Mouse (Mus musculus) 3T3-L1 (cell line): ENCODE measurements around the gene Ptprm.

ENCODE experiments used
- DNase-seq: peaks from one replicate; pipeline ENCODE4 v3.0.0-alpha.2; 2015; ENCODE audit warnings: low read depth, low spot score

Ptprm gene

GRCm38 (mm10) chr17:67354451-67355011, at the start of gene Ptprm:
Ptprm (minus strand) TSS chr17:67354457.
- DNase-seq = no peak

- DNase-seq = no peak
Measured at GRCm38 (mm10) chr17:67396205-67396604, 41.9 kb upstream of the Ptprm start.

GRCm38 (mm10) chr17:67390851-67391250, 36.6 kb upstream of the Ptprm start:
- DNase-seq = no peak

GRCm38 (mm10) chr17:67388171-67388570, 33.9 kb upstream of the Ptprm start:
- DNase-seq = no peak

GRCm38 (mm10) chr17:67385286-67385685, 31.0 kb upstream of the Ptprm start:
- no peak for DNase-seq

GRCm38 (mm10) chr17:67383635-67384034, 29.4 kb upstream of the Ptprm start:
- DNase-seq = no peak

GRCm38 (mm10) chr17:67381618-67382017, 27.4 kb upstream of the Ptprm start:
- no peak for DNase-seq

GRCm38 (mm10) chr17:67367866-67368265, 13.6 kb upstream of the Ptprm start:
- no peak for DNase-seq

GRCm38 (mm10) chr17:67364491-67364890, 10.2 kb upstream of the Ptprm start:
- DNase-seq = no peak

- no peak for DNase-seq
Measured at GRCm38 (mm10) chr17:67363377-67364070, 9.3 kb upstream of the Ptprm start.

- no peak for DNase-seq
Measured at GRCm38 (mm10) chr17:67362131-67362530, 7.9 kb upstream of the Ptprm start.

- no peak for DNase-seq
Measured at GRCm38 (mm10) chr17:67360606-67361005, 6.3 kb upstream of the Ptprm start.

- no peak for DNase-seq
Measured at GRCm38 (mm10) chr17:67359578-67359977, 5.3 kb upstream of the Ptprm start.

GRCm38 (mm10) chr17:67358541-67358940, 4.3 kb upstream of the Ptprm start:
- DNase-seq = no peak

- no peak for DNase-seq
Measured at GRCm38 (mm10) chr17:67357191-67357590, 2.9 kb upstream of the Ptprm start.

- DNase-seq = no peak
Measured at GRCm38 (mm10) chr17:67355251-67355650, 994 bp upstream of the Ptprm start.

GRCm38 (mm10) chr17:67353796-67354450, 334 bp downstream of the Ptprm start:
- DNase-seq = no peak

- no peak for DNase-seq
Measured at GRCm38 (mm10) chr17:67352956-67353795, 1.1 kb downstream of the Ptprm start.

GRCm38 (mm10) chr17:67351423-67351822, 2.8 kb downstream of the Ptprm start:
- DNase-seq = peak; percentile 42

- DNase-seq = no peak
Measured at GRCm38 (mm10) chr17:67350536-67350935, 3.7 kb downstream of the Ptprm start.

GRCm38 (mm10) chr17:67349594-67349993, 4.7 kb downstream of the Ptprm start:
- no peak for DNase-seq

- no peak for DNase-seq
Measured at GRCm38 (mm10) chr17:67346921-67347320, 7.3 kb downstream of the Ptprm start.
